In the genomic region with DNA sequence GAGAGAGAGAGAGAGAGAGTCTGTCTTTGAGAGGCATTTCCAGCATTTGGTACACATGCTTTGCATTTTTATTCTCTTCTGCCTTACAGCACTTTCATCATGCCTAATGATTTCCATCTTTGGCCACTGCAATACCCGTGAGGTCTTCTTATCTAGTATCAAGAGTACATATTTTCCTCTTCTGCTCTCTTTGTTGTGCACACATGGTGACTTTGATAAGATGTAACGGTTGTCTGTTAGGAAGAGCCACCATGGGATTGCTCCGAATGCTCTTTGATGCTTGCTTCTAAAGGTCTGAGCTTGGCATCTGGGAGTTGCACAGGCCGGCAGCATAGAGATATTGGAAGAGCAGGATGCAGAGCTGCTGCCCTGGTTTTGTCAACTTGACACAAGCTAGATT, we compare ENCODE assay signal across 1 mouse cellular context.
TF ChIP-seq lines count a peak whose summit lies in the region.

No protein-coding gene starts in this region.

TF ChIP-seq in MEL, 35 proteins besides CTCF, POLR2A, EP300 and RAD21 (continued from another document):
- TF ChIP-seq CHD1 (IDR thresholded peaks at IDR 0.05; ENCODE audit: low read depth, low read length) (no peak), BHLHE40 (IDR thresholded peaks at IDR 0.05; ENCODE audit: borderline replicate concordance, low read depth, low read length) (peak; percentile 85), UBTF (IDR thresholded peaks at IDR 0.05; ENCODE audit: borderline replicate concordance, insufficient read depth, low read depth, low read length) (no peak), POLR2AphosphoS2 (IDR thresholded peaks at IDR 0.05; ENCODE audit: low read length) (no peak), MYC (IDR thresholded peaks at IDR 0.05; ENCODE audit: low read depth, low read length) (peak; percentile 63; the same call in 1 of the 2 replicates), ZC3H11A (IDR thresholded peaks at IDR 0.05; ENCODE audit: low read depth, low read length) (no peak), MXI1 (IDR thresholded peaks at IDR 0.05; ENCODE audit: low read depth, low read length) (peak; percentile 45; the same call in 1 of the 2 replicates), MYB (IDR thresholded peaks at IDR 0.05; ENCODE audit: low read depth, low read length) (peak; percentile 89), MEF2A (IDR thresholded peaks at IDR 0.05; ENCODE audit: extremely low read depth, insufficient replicate concordance, low read depth, low read length, poor library complexity, severe bottlenecking) (peak; percentile 53; the same call in 1 of the 2 replicates), USF2 (IDR thresholded peaks at IDR 0.05; ENCODE audit: borderline replicate concordance in 1 of 2, insufficient read depth in 1 of 2, low read depth in 1 of 2, low read length in 2 of 2) (no peak), ZKSCAN1 (IDR thresholded peaks at IDR 0.05; ENCODE audit: low read depth, low read length) (no peak), GATA1 (IDR thresholded peaks at IDR 0.05; ENCODE audit: low read depth, low read length) (peak; percentile 89), E2F4 (IDR thresholded peaks at IDR 0.05; ENCODE audit: borderline replicate concordance, low read depth, low read length) (no peak), TCF12 (IDR thresholded peaks at IDR 0.05; ENCODE audit: low read depth, low read length) (peak; percentile 91), CHD2 (IDR thresholded peaks at IDR 0.05; ENCODE audit: low read length) (no peak), HCFC1 (IDR thresholded peaks at IDR 0.05; ENCODE audit: low read depth, low read length) (no peak), MAZ (IDR thresholded peaks at IDR 0.05; ENCODE audit: low read depth, low read length) (0 out of 2 replicates have a peak, but pooled peaks have one; percentile 58), ETS1 (IDR thresholded peaks at IDR 0.05; ENCODE audit: low read depth, low read length) (peak; percentile 90)
